Mouse (Mus musculus): ENCODE data around the gene Nkx2-2.

DNA sequence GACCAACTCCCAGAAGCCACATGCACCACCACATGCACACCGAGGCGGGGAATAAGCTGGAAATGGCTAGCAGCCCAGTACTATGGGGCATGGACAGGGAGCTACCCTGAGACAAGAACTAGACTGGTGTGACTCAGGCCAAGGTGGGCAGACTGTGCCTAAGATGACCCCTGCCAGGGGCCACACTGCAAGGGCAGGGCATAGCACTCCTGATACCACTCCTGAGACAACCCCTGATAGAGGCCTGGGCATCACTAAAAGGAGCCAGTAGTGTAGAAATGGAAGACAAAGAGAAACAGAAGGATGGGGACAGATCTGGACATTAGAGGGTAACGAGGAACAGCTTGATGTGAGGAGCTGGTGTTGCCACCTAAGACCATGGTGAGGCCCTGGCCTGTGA is 28.7 kb downstream of the Nkx2-2 start:
- TF ChIP-seq CTCF (IDR thresholded peaks at IDR 0.05; ENCODE audit: borderline replicate concordance, insufficient read depth, low read length): no peak
- no peak for TF ChIP-seq POLR2A (IDR thresholded peaks at IDR 0.05; ENCODE audit: low read depth, low read length)
